Mouse (Mus musculus): Measurements from ENCODE around the gene Spata48. TPM values are rescaled to one million over a fixed set of nuclear protein-coding genes. Genes with fewer than 3 reads are reported as not detected.

Spata48 gene
- total RNA-seq, 2 experiments from 2014 or later, result 2.7 to 4.3 TPM

GRCm38 (mm10) chr11:11530126-11530525, 68.2 kb downstream of the Spata48 start:
- no peak for DNase-seq (ENCODE audit: low spot score in 2 of 2)

- no peak for DNase-seq (ENCODE audit: low spot score in 2 of 2)
These were observed 74.4 kb downstream of the Spata48 start for GRCm38 (mm10) chr11:11536295-11536694.

- no peak for DNase-seq (ENCODE audit: low spot score in 2 of 2)
These were observed 84.1 kb downstream of the Spata48 start for GRCm38 (mm10) chr11:11545948-11546347.

- DNase-seq (ENCODE audit: low spot score in 2 of 2), result no peak
These were observed 85.1 kb downstream of the Spata48 start for GRCm38 (mm10) chr11:11546903-11547511.

GRCm38 (mm10) chr11:11547597-11548240, 85.8 kb downstream of the Spata48 start:
- DNase-seq (ENCODE audit: low spot score in 2 of 2), result no peak

GRCm38 (mm10) chr11:11555563-11555962, 93.7 kb downstream of the Spata48 start:
- DNase-seq (ENCODE audit: low spot score in 2 of 2), result no peak

GRCm38 (mm10) chr11:11556186-11556585, 94.3 kb downstream of the Spata48 start:
- no peak for DNase-seq (ENCODE audit: low spot score in 2 of 2)

- DNase-seq (ENCODE audit: low spot score in 2 of 2), result no peak
These were observed 95.5 kb downstream of the Spata48 start for GRCm38 (mm10) chr11:11557173-11557967.

GRCm38 (mm10) chr11:11558662-11559061, 96.8 kb downstream of the Spata48 start:
- DNase-seq (ENCODE audit: low spot score in 2 of 2), result no peak

- no peak for DNase-seq (ENCODE audit: low spot score in 2 of 2)
These were observed 97.3 kb downstream of the Spata48 start for GRCm38 (mm10) chr11:11559099-11559686.

- DNase-seq (ENCODE audit: low spot score in 2 of 2), result no peak
These were observed 99.2 kb downstream of the Spata48 start for GRCm38 (mm10) chr11:11561118-11561517.

- no peak for DNase-seq (ENCODE audit: low spot score in 2 of 2)
These were observed 102.6 kb downstream of the Spata48 start for GRCm38 (mm10) chr11:11564266-11565044.

Other genes starting within 250 kb of the Spata48 start
- 1 to 10 TPM in 1 of 2 experiments, under 1 TPM in 1; 0.92 to 1.1 TPM for gene Zpbp, start 314 bp downstream of the Spata48 start, total RNA-seq (2021)
- not detected for gene 4930512M02Rik, start 165.7 kb downstream of the Spata48 start, total RNA-seq (2021)
- gene Ikzf1, start 222.9 kb downstream of the Spata48 start, total RNA-seq (2021), result 1 to 10 TPM; 4.6 to 6.3 TPM

Data from adrenal gland, postnatal 4 days (tissue).